Mouse (Mus musculus) cerebellum, postnatal 10 days (tissue): ENCODE data around the gene Greb1.
A peak's percentile ranks its signal among the peaks of the same experiment; 100 is the strongest.
"Not testable (repeated sequence)": the region's sequence is repeated elsewhere in the genome, so short reads cannot be mapped to it uniquely, and the experiment has no call there.

Experiments
- DNase-seq, 2 experiments: peaks; one replicate each; pipeline ENCODE4 v3.0.0; 2021; ENCODE audit warnings: mixed read lengths in 2 of 2

Gene Greb1

GRCm38 (mm10) chr12:16760246-16760645 is 40.4 kb downstream of the Greb1 start:
- DNase-seq: no peak

GRCm38 (mm10) chr12:16754311-16754710 is 46.4 kb downstream of the Greb1 start:
- DNase-seq: peak; percentile 81 to 85

DNA sequence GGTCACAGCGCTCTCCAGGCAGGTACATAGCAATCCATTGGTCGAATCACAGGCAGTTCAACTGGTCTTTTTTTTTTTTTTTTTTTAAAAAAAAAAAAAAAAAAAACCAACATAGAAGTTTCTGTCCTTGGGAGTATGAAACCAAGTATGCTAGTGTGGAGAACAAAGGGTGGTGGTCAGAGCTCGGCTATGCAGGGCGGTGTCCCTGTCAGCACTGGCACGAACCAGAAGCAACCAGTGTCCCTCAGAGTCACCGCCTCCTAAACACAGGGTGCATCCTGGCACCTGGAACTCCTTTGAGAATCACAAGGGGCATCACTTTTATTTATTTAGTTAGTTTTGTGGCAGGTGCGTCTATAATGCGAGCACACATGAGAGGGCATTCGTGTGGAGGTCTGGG is 47.1 kb downstream of the Greb1 start:
- DNase-seq: no peak

DNA sequence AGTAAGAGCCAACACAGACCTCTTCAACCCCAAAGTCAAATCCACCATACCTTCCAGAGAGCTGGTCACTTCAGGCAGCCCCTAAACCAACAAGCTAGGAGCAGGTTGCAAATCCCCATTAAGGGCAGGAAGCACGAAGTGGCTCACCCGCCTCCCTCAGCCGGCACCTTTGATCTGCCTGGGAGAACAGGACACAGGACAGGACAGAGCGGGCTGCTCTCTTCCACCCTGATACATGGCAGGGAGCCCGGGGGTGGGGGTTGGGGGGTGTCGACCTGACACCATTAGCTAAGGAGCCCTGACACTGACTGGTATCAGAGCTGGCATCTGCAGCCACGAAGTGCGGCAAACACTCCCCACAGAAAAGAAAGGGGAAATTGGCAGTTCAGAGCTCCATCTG is 47.6 kb downstream of the Greb1 start:
- DNase-seq: peak; percentile 15 to 16

GRCm38 (mm10) chr12:16752236-16752840 is 48.3 kb downstream of the Greb1 start:
- DNase-seq: no peak

DNA sequence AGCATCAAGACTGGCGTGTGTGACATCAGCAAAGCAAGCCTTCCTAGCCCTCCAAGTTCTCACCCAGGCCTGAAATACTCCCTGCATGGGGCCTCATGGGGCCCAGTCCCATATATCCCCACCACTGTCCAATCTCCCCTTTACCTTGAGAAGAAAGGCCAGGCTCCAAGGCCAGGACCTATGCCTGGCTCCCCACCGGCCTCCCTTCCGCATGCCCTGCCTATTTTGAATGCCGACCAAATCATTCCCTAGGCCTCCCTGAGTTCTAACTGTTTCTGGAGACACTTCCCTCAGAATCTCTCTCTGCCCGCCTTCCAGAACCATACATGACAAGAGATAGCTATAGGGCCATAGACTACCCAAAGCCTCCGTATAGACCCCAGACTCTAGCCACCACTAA is 49.1 kb downstream of the Greb1 start:
- DNase-seq: no peak

GRCm38 (mm10) chr12:16740059-16740458 is 60.6 kb downstream of the Greb1 start:
- no peak for DNase-seq

GRCm38 (mm10) chr12:16737266-16737665 is 63.4 kb downstream of the Greb1 start:
- DNase-seq: no peak

DNA sequence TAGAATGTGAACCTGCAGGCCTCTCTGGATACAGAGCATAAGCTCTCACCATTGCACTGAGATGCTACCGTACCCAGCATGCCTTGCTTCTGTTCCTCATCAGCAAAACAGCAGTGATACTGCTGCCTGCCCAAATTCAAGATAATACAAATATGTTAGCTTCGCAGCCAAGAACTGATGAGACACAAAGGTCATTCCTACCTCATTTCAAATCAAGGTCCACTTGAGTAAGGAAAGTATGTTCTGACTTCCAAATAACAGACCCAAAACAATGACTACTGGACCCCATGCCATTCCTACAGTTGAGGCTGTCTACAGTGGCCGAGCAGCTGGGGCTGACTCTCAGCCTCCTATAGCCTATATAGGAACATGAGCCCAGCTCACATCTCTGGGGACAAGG is 66.0 kb downstream of the Greb1 start:
- DNase-seq: no peak

- no peak for DNase-seq
Measured at GRCm38 (mm10) chr12:16734009-16734408, 66.7 kb downstream of the Greb1 start.

- peak; percentile 49 to 52 for DNase-seq
Measured at GRCm38 (mm10) chr12:16731121-16731741, 69.5 kb downstream of the Greb1 start.

DNA sequence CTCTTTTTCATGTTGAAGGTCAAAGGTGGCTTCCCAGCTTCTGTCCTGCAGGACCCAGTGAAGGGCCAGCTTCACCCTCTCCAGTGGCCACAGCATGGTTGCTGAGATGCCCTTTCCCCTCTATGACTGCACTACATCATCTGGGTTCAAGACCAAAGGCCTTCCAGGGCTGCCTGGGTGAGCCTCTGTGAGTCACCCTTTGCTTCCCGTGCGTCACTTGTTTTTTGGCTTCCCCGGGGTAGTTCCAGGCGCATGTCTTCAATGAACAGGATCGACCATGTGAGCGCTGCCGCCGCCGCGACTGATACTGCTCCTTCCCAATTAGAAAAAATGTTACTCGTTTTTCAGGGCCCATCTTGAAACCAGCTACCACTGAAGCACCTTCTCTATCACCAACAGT is 70.5 kb downstream of the Greb1 start:
- DNase-seq: no peak

GRCm38 (mm10) chr12:16728221-16728620 is 72.5 kb downstream of the Greb1 start:
- DNase-seq: no peak

DNA sequence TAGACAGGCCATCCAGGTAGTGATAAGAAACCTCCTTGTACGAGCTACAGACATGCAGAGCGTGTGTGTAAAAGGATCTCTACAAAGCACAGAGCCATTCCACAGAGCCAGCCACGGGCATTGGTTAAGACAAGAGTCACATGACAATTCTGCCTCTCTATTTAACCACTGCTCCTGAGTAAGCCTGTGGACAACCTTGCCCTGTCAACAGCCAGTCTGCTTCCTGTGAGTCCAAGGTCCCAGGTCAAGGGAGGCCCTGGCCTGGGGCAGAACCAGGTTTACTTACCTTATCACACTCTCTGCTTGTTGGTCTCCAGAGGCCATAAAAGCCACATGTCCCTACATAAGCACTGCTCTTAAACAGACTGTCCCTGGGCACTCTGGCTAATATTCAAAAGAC is 74.5 kb downstream of the Greb1 start:
- no peak for DNase-seq

DNA sequence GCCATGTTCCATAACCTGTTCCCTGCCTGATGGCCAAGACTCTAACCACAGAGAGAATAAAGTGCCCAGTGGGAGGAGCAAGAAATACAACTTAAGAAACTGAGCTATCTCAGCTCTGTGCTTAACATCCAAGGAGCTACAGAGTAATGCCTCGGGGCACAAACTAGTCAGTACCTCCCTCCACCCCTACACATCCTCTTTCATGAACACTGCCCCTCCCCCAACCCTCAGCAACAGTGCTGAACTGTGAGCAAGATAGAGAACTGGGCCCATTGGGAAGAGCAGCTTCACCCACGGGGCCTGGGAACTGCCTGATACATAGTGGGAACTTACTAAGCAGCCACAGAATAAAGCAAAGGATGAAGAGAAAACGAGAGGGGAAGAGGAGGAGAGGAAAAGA is 77.1 kb downstream of the Greb1 start:
- DNase-seq: no peak

DNA sequence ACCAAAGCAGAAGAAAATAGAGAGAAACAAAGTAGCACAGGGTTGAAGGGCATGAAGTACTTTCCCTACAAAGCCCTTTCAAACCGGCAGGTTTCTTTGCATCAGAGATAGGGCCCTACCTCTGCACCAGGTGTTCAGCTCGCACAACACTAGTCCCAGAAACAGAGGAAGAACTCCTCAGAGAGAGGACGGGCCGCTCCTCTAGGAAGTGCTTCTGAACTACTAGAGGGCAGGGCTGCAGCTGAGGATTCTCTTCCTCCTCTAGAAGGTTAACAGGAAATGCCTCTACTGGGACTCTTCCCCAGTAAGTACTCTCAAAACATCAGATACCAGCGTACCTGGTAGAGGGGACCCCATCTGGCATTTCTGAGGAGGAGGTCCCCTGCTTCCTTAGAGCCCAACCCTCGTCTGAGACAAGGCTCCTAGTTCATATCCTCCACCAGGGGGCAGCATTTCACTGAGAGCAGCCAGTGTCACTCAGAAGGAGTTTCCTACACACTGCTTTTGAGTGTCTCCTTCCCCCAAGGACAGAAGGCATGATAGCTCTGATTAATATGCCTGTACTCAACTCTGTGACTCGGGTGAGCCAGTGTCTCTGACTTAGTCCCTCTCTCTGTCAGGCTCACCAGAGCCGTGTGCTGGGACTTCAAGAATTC is 81.9 kb downstream of the Greb1 start:
- DNase-seq: peak; percentile 79 to 84

- peak; percentile 69 to 73 for DNase-seq
Measured at GRCm38 (mm10) chr12:16717653-16718052, 83.0 kb downstream of the Greb1 start.

- DNase-seq: no peak
Measured at GRCm38 (mm10) chr12:16714616-16715015, 86.1 kb downstream of the Greb1 start.

GRCm38 (mm10) chr12:16698691-16699090 is 102.0 kb downstream of the Greb1 start:
- no peak for DNase-seq

GRCm38 (mm10) chr12:16696146-16696545 is 104.5 kb downstream of the Greb1 start:
- DNase-seq: no peak

GRCm38 (mm10) chr12:16695252-16695651 is 105.4 kb downstream of the Greb1 start:
- DNase-seq: not testable (repeated sequence)

DNA sequence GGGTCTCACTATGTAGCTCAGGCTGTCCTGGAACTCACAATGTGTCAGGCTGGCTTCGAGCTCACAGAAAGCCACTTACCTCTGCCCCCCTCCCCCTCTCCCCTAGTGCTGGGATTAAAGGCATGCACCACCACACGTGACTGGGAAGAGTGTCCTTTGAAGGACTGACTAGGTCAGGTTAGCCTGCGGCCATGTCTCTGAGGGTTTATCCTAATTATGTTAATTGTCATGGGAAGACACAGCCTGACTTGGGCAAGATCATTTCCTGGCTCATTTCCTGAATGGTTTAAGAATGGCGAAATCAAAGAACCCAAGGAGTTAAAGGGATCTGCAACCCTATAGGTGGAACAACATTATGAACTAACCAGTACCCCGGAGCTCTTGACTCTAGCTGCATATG is 105.9 kb downstream of the Greb1 start:
- no peak for DNase-seq

GRCm38 (mm10) chr12:16690631-16691030 is 110.1 kb downstream of the Greb1 start:
- no peak for DNase-seq

DNA sequence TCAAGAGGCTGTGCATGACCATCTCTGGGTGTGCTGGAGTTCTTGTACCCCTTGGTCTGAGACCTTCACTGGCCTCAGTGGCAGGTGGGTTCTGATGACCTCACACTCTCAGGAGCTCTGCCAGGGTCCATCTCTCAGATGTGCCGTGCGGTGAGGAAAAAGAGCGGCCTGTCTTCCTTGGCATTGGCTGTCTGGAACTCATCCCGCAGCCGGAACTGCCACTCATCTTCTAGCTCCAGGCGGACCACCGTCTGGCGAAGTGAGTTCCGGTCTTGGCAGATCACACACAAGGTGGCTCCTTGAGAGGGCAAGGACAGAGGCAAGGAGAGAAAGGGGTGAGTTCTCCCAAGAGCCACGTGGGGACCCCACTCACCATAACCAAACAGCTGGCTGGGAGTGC is 128.4 kb downstream of the Greb1 start:
- peak; percentile 62 to 66 for DNase-seq
